Mouse (Mus musculus): ENCODE measurements around the gene H13. TPM values are rescaled to one million over a fixed set of nuclear protein-coding genes. Genes with fewer than 3 reads are reported as not detected.

Gene H13
- polyA plus RNA-seq, 1 experiment, result 129 TPM

GRCm38 (mm10) chr2:152628066-152628465 lies 41.2 kb upstream of the H13 start:
- H3K27me3 ChIP-seq (replicated peaks; ENCODE audit: control insufficient read depth, insufficient read depth, low read length), result no peaks in the 10 kb centered on the region
- H3K4me1 ChIP-seq (ENCODE audit: control insufficient read depth, insufficient read depth, low read length), result no peaks in the 10 kb centered on the region
- H3K27ac ChIP-seq (ENCODE audit: insufficient read depth, low read depth, low read length), result peak overlapping the region; percentile 13
- H3K4me3 ChIP-seq (ENCODE audit: insufficient read depth, low read depth, low read length), result peak overlapping the region; percentile 51
- WGBS, result 43% methylated on average over 17 of the region's 17 CpGs
- TF ChIP-seq CTCF (conservative IDR thresholded peaks at IDR 0.05; ENCODE audit: insufficient read depth, insufficient read length, low read depth, low read length), result no peak
- TF ChIP-seq POLR2A (IDR thresholded peaks at IDR 0.05; ENCODE audit: low read depth, low read length), result peak; percentile 3
- peak; percentile 38 for DNase-seq
- no peaks in the 10 kb centered on the region for H3K36me3 ChIP-seq (ENCODE audit: control insufficient read depth, insufficient read depth, low read length)

GRCm38 (mm10) chr2:152629239-152629638 lies 40.0 kb upstream of the H13 start:
- no peak for DNase-seq
- WGBS, result 33% methylated on average over 3 of the region's 3 CpGs
- H3K36me3 ChIP-seq (ENCODE audit: control insufficient read depth, insufficient read depth, low read length), result no peaks in the 10 kb centered on the region
- H3K4me3 ChIP-seq (ENCODE audit: insufficient read depth, low read depth, low read length), result peak overlapping the region; percentile 51; the same call in 1 of the 2 replicates
- H3K27ac ChIP-seq (ENCODE audit: insufficient read depth, low read depth, low read length), result peak overlapping the region; percentile 13
- no peaks in the 10 kb centered on the region for H3K27me3 ChIP-seq (replicated peaks; ENCODE audit: control insufficient read depth, insufficient read depth, low read length)
- no peaks in the 10 kb centered on the region for H3K4me1 ChIP-seq (ENCODE audit: control insufficient read depth, insufficient read depth, low read length)
- TF ChIP-seq POLR2A (IDR thresholded peaks at IDR 0.05; ENCODE audit: low read depth, low read length) (no peak), CTCF (conservative IDR thresholded peaks at IDR 0.05; ENCODE audit: insufficient read depth, insufficient read length, low read depth, low read length) (no peak)

- H3K4me3 ChIP-seq (ENCODE audit: insufficient read depth, low read depth, low read length), result peak overlapping the region; percentile 51; the same call in 1 of the 2 replicates
- DNase-seq, result no peak
- 76% methylated on average over 6 of the region's 6 CpGs for WGBS
- H3K27me3 ChIP-seq (replicated peaks; ENCODE audit: control insufficient read depth, insufficient read depth, low read length), result no peaks in the 10 kb centered on the region
- no peaks in the 10 kb centered on the region for H3K36me3 ChIP-seq (ENCODE audit: control insufficient read depth, insufficient read depth, low read length)
- TF ChIP-seq CTCF (conservative IDR thresholded peaks at IDR 0.05; ENCODE audit: insufficient read depth, insufficient read length, low read depth, low read length) (no peak), POLR2A (IDR thresholded peaks at IDR 0.05; ENCODE audit: low read depth, low read length) (no peak)
- peak overlapping the region; percentile 48 for H3K27ac ChIP-seq (ENCODE audit: insufficient read depth, low read depth, low read length)
- H3K4me1 ChIP-seq (ENCODE audit: control insufficient read depth, insufficient read depth, low read length), result no peaks in the 10 kb centered on the region
Observed at GRCm38 (mm10) chr2:152629904-152630303, 39.4 kb upstream of the H13 start.

DNA sequence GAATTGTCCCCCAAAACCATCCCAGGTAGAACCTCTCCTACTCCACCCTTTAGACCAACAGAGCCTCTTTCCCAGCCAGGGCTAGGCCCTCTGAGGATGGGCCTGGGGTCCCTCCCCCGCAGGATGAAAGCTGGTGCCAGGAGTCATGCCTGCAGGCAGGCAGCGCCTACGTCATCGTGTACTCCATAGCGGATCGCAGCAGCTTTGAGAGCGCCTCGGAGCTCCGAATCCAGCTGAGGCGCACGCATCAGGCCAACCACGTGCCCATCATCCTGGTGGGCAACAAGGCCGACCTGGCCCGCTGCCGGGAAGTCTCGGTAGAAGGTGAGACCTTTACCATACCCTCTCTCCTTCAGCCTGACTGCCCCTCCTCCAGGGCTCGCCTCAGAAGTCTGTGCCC lies 35.9 kb upstream of the H13 start:
- Histone ChIP-seq H3K27me3 (replicated peaks; ENCODE audit: control insufficient read depth, insufficient read depth, low read length) (no peaks in the 10 kb centered on the region), H3K4me3 (ENCODE audit: insufficient read depth, low read depth, low read length) (no peak overlapping the region), H3K4me1 (ENCODE audit: control insufficient read depth, insufficient read depth, low read length) (peaks cover 4% of the 10 kb centered on the region; the same call in 1 of the 2 replicates), H3K27ac (ENCODE audit: insufficient read depth, low read depth, low read length) (peak overlapping the region; percentile 42), H3K36me3 (ENCODE audit: control insufficient read depth, insufficient read depth, low read length) (no peaks in the 10 kb centered on the region)
- no peak for DNase-seq
- no peak for TF ChIP-seq CTCF (conservative IDR thresholded peaks at IDR 0.05; ENCODE audit: insufficient read depth, insufficient read length, low read depth, low read length)
- no peak for TF ChIP-seq POLR2A (IDR thresholded peaks at IDR 0.05; ENCODE audit: low read depth, low read length)
- 35% methylated on average over 17 of the region's 17 CpGs for WGBS

DNA sequence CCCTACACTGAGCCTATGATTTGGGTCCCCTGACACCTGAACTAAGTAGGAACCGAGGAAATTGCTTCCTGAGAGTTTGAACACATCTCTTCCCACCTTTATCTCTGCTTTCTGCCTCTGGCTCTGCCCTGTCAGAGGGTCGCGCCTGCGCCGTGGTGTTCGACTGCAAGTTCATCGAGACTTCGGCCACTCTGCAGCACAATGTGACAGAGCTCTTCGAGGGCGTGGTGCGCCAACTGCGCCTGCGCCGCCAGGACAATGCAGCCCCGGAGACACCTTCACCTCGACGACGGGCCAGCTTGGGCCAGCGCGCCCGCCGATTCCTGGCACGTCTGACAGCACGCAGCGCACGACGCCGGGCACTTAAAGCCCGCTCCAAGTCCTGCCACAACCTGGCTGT lies 35.0 kb upstream of the H13 start:
- Histone ChIP-seq H3K27me3 (replicated peaks; ENCODE audit: control insufficient read depth, insufficient read depth, low read length) (no peaks in the 10 kb centered on the region), H3K4me1 (ENCODE audit: control insufficient read depth, insufficient read depth, low read length) (peaks cover 4% of the 10 kb centered on the region; the same call in 1 of the 2 replicates), H3K36me3 (ENCODE audit: control insufficient read depth, insufficient read depth, low read length) (no peaks in the 10 kb centered on the region), H3K27ac (ENCODE audit: insufficient read depth, low read depth, low read length) (peak overlapping the region; percentile 7; the same call in 1 of the 2 replicates), H3K4me3 (ENCODE audit: insufficient read depth, low read depth, low read length) (no peak overlapping the region)
- 78% methylated on average over 29 of the region's 29 CpGs for WGBS
- TF ChIP-seq CTCF (conservative IDR thresholded peaks at IDR 0.05; ENCODE audit: insufficient read depth, insufficient read length, low read depth, low read length), result no peak
- no peak for TF ChIP-seq POLR2A (IDR thresholded peaks at IDR 0.05; ENCODE audit: low read depth, low read length)
- DNase-seq, result no peak

- H3K4me1 ChIP-seq (ENCODE audit: control insufficient read depth, insufficient read depth, low read length), result peaks cover 4% of the 10 kb centered on the region; the same call in 1 of the 2 replicates
- WGBS, result 30% methylated on average over 23 of the region's 23 CpGs
- no peaks in the 10 kb centered on the region for H3K36me3 ChIP-seq (ENCODE audit: control insufficient read depth, insufficient read depth, low read length)
- no peak for TF ChIP-seq POLR2A (IDR thresholded peaks at IDR 0.05; ENCODE audit: low read depth, low read length)
- TF ChIP-seq CTCF (conservative IDR thresholded peaks at IDR 0.05; ENCODE audit: insufficient read depth, insufficient read length, low read depth, low read length), result no peak
- H3K27me3 ChIP-seq (replicated peaks; ENCODE audit: control insufficient read depth, insufficient read depth, low read length), result no peaks in the 10 kb centered on the region
- H3K4me3 ChIP-seq (ENCODE audit: insufficient read depth, low read depth, low read length), result no peak overlapping the region
- DNase-seq, result peak; percentile 87
- H3K27ac ChIP-seq (ENCODE audit: insufficient read depth, low read depth, low read length), result peak overlapping the region; percentile 94
Observed at GRCm38 (mm10) chr2:152636246-152637005, 32.8 kb upstream of the H13 start.

GRCm38 (mm10) chr2:152637006-152637322 lies 32.3 kb upstream of the H13 start:
- H3K27me3 ChIP-seq (replicated peaks; ENCODE audit: control insufficient read depth, insufficient read depth, low read length), result no peaks in the 10 kb centered on the region
- 40% methylated on average over 6 of the region's 6 CpGs for WGBS
- peak overlapping the region; percentile 88 for H3K27ac ChIP-seq (ENCODE audit: insufficient read depth, low read depth, low read length)
- peaks cover 4% of the 10 kb centered on the region; the same call in 1 of the 2 replicates for H3K4me1 ChIP-seq (ENCODE audit: control insufficient read depth, insufficient read depth, low read length)
- H3K4me3 ChIP-seq (ENCODE audit: insufficient read depth, low read depth, low read length), result no peak overlapping the region
- TF ChIP-seq POLR2A (IDR thresholded peaks at IDR 0.05; ENCODE audit: low read depth, low read length) (no peak), CTCF (conservative IDR thresholded peaks at IDR 0.05; ENCODE audit: insufficient read depth, insufficient read length, low read depth, low read length) (no peak)
- H3K36me3 ChIP-seq (ENCODE audit: control insufficient read depth, insufficient read depth, low read length), result no peaks in the 10 kb centered on the region
- DNase-seq, result no peak
